Mouse (Mus musculus): ENCODE measurements at regions not wholly inside any gene's neighbourhood (a gene's known extent, or its start where the extent isn't known, plus 50 kb on each side); places are given as distances from the start of the nearest gene placed in this dataset.
"Not testable (repeated sequence)": the region's sequence is repeated elsewhere in the genome, so short reads cannot be mapped to it uniquely, and the experiment has no call there.

GRCm38 (mm10) chr6:109245666-109246065, 417.2 kb downstream of the Edem1 start:
- H3K79me2 ChIP-seq (replicated peaks; ENCODE audit: control insufficient read depth, insufficient read depth, low read length), result no peaks in the 10 kb centered on the region
- H3K4me1 ChIP-seq (ENCODE audit: control insufficient read depth, insufficient read depth, low read length), result no peaks in the 10 kb centered on the region
- H3K27ac ChIP-seq, result no peak overlapping the region
- intact Hi-C loops (cut with DNase I), result no loop called here
- no peak overlapping the region for H3K4me3 ChIP-seq
- 46% methylated on average over 2 of the region's 2 CpGs for WGBS
- no peak overlapping the region for H3K9ac ChIP-seq (ENCODE audit: low read depth, low read length)
- TF ChIP-seq EP300 (IDR thresholded peaks at IDR 0.05; ENCODE audit: insufficient read depth, low read depth, low read length), result no peak
- no peak for TF ChIP-seq POLR2A (IDR thresholded peaks at IDR 0.05; ENCODE audit: insufficient read depth, low read depth, low read length)
- TF ChIP-seq CTCF (IDR thresholded peaks at IDR 0.05), result no peak
- DNase-seq, result no peak
- no peaks in the 10 kb centered on the region for H3K36me3 ChIP-seq (ENCODE audit: control insufficient read depth, insufficient read depth, low read length)
- H3K27me3 ChIP-seq (ENCODE audit: control insufficient read depth, insufficient read depth, low read length), result no peaks in the 10 kb centered on the region

- H3K79me2 ChIP-seq (replicated peaks; ENCODE audit: control insufficient read depth, insufficient read depth, low read length); intact Hi-C loops (cut with DNase I); DNase-seq; H3K27me3 ChIP-seq (ENCODE audit: control insufficient read depth, insufficient read depth, low read length); H3K36me3 ChIP-seq (ENCODE audit: control insufficient read depth, insufficient read depth, low read length); H3K27ac ChIP-seq; H3K4me3 ChIP-seq; H3K9ac ChIP-seq (ENCODE audit: low read depth, low read length); H3K4me1 ChIP-seq (ENCODE audit: control insufficient read depth, insufficient read depth, low read length): not testable (repeated sequence)
- 43% methylated on average over 2 of the region's 2 CpGs for WGBS
Observed at GRCm38 (mm10) chr6:109246510-109246909, 418.1 kb downstream of the Edem1 start.
